8 mouse cellular contexts compared by ENCODE assay signal in genomic region chr13:94306277-94306967, GRCm38 (mm10). TPM values are rescaled to one million over a fixed set of nuclear protein-coding genes. Genes with fewer than 3 reads are reported as not detected.
DNase-seq lines count a peak whose midpoint lies in the region; ATAC-seq and TF ChIP-seq lines count a peak whose summit lies in the region.

No protein-coding gene starts in this region.

- DNase-seq in heart, adult 11 months: peak; percentile 89
- DNase-seq in heart, adult 9 months (ENCODE audit: low spot score in 2 of 2): no peak
- DNase-seq in embryo, embryonic 10 days (ENCODE audit: low spot score): peak; percentile 82
- DNase-seq in gastrocnemius, postnatal 14 days: peak; percentile 66
- no peak for DNase-seq in spleen, adult 12 weeks (ENCODE audit: low spot score)

- H3K4me1 ChIP-seq in intestine, postnatal 0 days (replicated peaks; ENCODE audit: control insufficient read depth, insufficient read depth, low read length): no peaks in the 10 kb centered on the region
- H3K4me1 ChIP-seq in liver, embryonic 15.5 days (replicated peaks): peaks cover 23% of the 10 kb centered on the region
- H3K4me1 ChIP-seq in neural tube, embryonic 15.5 days: peaks cover 19% of the 10 kb centered on the region

- H3K9ac ChIP-seq in intestine, postnatal 0 days (ENCODE audit: low read depth, low read length): no peak overlapping the region
- peak overlapping the region; percentile 12; the same call in 1 of the 2 replicates for H3K9ac ChIP-seq in liver, embryonic 15.5 days
- 0 out of 2 replicates have a peak overlapping the region, but pooled peaks have one; percentile 14 for H3K9ac ChIP-seq in neural tube, embryonic 15.5 days (replicated peaks)

- no peaks in the 10 kb centered on the region for H3K36me3 ChIP-seq in intestine, postnatal 0 days (ENCODE audit: control insufficient read depth, insufficient read depth)
- no peaks in the 10 kb centered on the region for H3K36me3 ChIP-seq in liver, embryonic 15.5 days (replicated peaks)
- no peaks in the 10 kb centered on the region for H3K36me3 ChIP-seq in neural tube, embryonic 15.5 days

- 36% methylated on average over 18 of the region's 18 CpGs for WGBS in intestine, postnatal 0 days
- 43% methylated on average over 18 of the region's 18 CpGs for WGBS in liver, embryonic 15.5 days (ENCODE audit: insufficient replicate concordance)
- WGBS in neural tube, embryonic 15.5 days: 27% methylated on average over 18 of the region's 18 CpGs

- peak; percentile 53; the same call in 1 of the 2 replicates for ATAC-seq in intestine, postnatal 0 days
- ATAC-seq in liver, embryonic 15.5 days (ENCODE audit: insufficient read depth): peak; percentile 80
- ATAC-seq in neural tube, embryonic 15.5 days (ENCODE audit: low FRiP score): peak; percentile 93

- no peaks in the 10 kb centered on the region for H3K9me3 ChIP-seq in intestine, postnatal 0 days (ENCODE audit: control insufficient read depth)
- no peaks in the 10 kb centered on the region for H3K9me3 ChIP-seq in liver, embryonic 15.5 days (replicated peaks)
- no peaks in the 10 kb centered on the region for H3K9me3 ChIP-seq in neural tube, embryonic 15.5 days (replicated peaks)

- peak overlapping the region; percentile 51 for H3K4me2 ChIP-seq in intestine, postnatal 0 days (replicated peaks; ENCODE audit: low read depth)
- peak overlapping the region; percentile 59 for H3K4me2 ChIP-seq in liver, embryonic 15.5 days
- H3K4me2 ChIP-seq in neural tube, embryonic 15.5 days: peak overlapping the region; percentile 54

- no peaks in the 10 kb centered on the region for H3K27me3 ChIP-seq in intestine, postnatal 0 days (replicated peaks; ENCODE audit: control insufficient read depth, insufficient read depth, low read length)
- H3K27me3 ChIP-seq in liver, embryonic 15.5 days: no peaks in the 10 kb centered on the region
- H3K27me3 ChIP-seq in neural tube, embryonic 15.5 days (replicated peaks): no peaks in the 10 kb centered on the region

- TF ChIP-seq CTCF in intestine, postnatal 0 days (IDR thresholded peaks at IDR 0.05; ENCODE audit: low read depth): no peak

- intact Hi-C loops in gastrocnemius, postnatal 14 days (cut with DNase I; ENCODE audit: low total_unique reads): no loop called here

- H3K27ac ChIP-seq in intestine, postnatal 0 days (ENCODE audit: low read depth, low read length): no peak overlapping the region
- H3K27ac ChIP-seq in liver, embryonic 15.5 days (replicated peaks): no peak overlapping the region
- peak overlapping the region; percentile 75 for H3K27ac ChIP-seq in neural tube, embryonic 15.5 days (replicated peaks)

- 0 out of 2 replicates have a peak overlapping the region, but pooled peaks have one; percentile 1 for H3K4me3 ChIP-seq in intestine, postnatal 0 days (ENCODE audit: low read depth, low read length)
- peak overlapping the region; percentile 11; the same call in 1 of the 2 replicates for H3K4me3 ChIP-seq in liver, embryonic 15.5 days (replicated peaks)
- peak overlapping the region; percentile 21 for H3K4me3 ChIP-seq in neural tube, embryonic 15.5 days (replicated peaks)

RNA-seq across cellular contexts. Expression of gene Scamp1, which starts 20.8 kb away (rescaled TPM):
- total RNA-seq in gastrocnemius, postnatal 14 days (2021): 10 to 100 TPM; 17.7 to 22.1 TPM
- 11.8 and 14.0 TPM in 2 replicates for polyA plus RNA-seq in intestine, postnatal 0 days (2015; fragmentation: Nextera tagmentation; extraction: Ambion mirVana)
- polyA plus RNA-seq in liver, embryonic 15.5 days (2015; fragmentation: Nextera tagmentation; extraction: Ambion mirVana): 7.3 and 8.6 TPM in 2 replicates
- 148 and 167 TPM in 2 replicates for polyA plus RNA-seq in neural tube, embryonic 15.5 days (2015; fragmentation: Nextera tagmentation; extraction: Ambion mirVana)

RNA-seq across cellular contexts. Expression of gene Ap3b1, which starts 52.3 kb away (rescaled TPM):
- total RNA-seq in gastrocnemius, postnatal 14 days (2021): 10 to 100 TPM; 18.6 to 19.3 TPM
- 30.9 and 32.8 TPM in 2 replicates for polyA plus RNA-seq in intestine, postnatal 0 days (2015; fragmentation: Nextera tagmentation; extraction: Ambion mirVana)
- 15.9 and 16.4 TPM in 2 replicates for polyA plus RNA-seq in liver, embryonic 15.5 days (2015; fragmentation: Nextera tagmentation; extraction: Ambion mirVana)
- 27.1 and 30.2 TPM in 2 replicates for polyA plus RNA-seq in neural tube, embryonic 15.5 days (2015; fragmentation: Nextera tagmentation; extraction: Ambion mirVana)

Comparison
In these comparisons a context has a peak if more than half of its experiments do, and no peak if none do; other contexts are left out.
1. DNase-seq: peak in heart, adult 11 months (single experiment), embryo, embryonic 10 days (single experiment) and gastrocnemius, postnatal 14 days (single experiment); none in heart, adult 9 months (0 of 2) and spleen, adult 12 weeks (single experiment).
2. Peak in every context shown above with its lines, with median percentiles within 50 percentile points of each other: ATAC-seq, H3K4me2 ChIP-seq and H3K4me3 ChIP-seq.